Comparison of ENCODE assay signal across 19 mouse cellular contexts in genomic region chr5:34283355-34283754, GRCm38 (mm10). TPM values are rescaled to one million over a fixed set of nuclear protein-coding genes. Genes with fewer than 3 reads are reported as not detected.
"Had no signal": no experiment of that assay in that cellular context is flagged by ENCODE, and none has a peak within 500 bp of the region (broad histone marks: within the 10 kb centered on the region; RNA-seq: fewer than 3 reads in every experiment).

No protein-coding gene starts in this region.

- H3K9me3 ChIP-seq: limb, embryonic 10.5 days; limb, embryonic 13.5 days; liver, embryonic 13.5 days had no signal

- DNase-seq: layer of hippocampus, adult 9-11 months; liver; liver, embryonic 13.5 days; midbrain, embryonic 14.5 days; thymus, adult 18-20 months; thymus, postnatal 36 days had no signal

- H3K4me3 ChIP-seq: layer of hippocampus, adult 2 months; limb, embryonic 10.5 days; limb, embryonic 13.5 days; liver, embryonic 13.5 days had no signal

- H3K36me3 ChIP-seq: limb, embryonic 10.5 days; limb, embryonic 13.5 days; liver, embryonic 13.5 days had no signal

RNA-seq across cellular contexts. Expression of gene Zfyve28, which starts 4.9 kb away (rescaled TPM):
- total RNA-seq: megakaryocyte-erythroid progenitor cell, adult 5-6 weeks had no signal

RNA-seq across cellular contexts. Expression of gene Cfap99, which starts 5.0 kb away (rescaled TPM):
- total RNA-seq: megakaryocyte-erythroid progenitor cell, adult 5-6 weeks had no signal
- polyA plus RNA-seq: kidney, embryonic 14.5 days; kidney, postnatal 0 days; large intestine, adult 2 months; limb, embryonic 10.5 days; limb, embryonic 13.5 days; liver, embryonic 13.5 days; liver, embryonic 16.5 days; lung, embryonic 14.5 days; macrophage; midbrain, embryonic 14.5 days; neural tube, embryonic 11.5 days; small intestine, adult 2 months; stomach, embryonic 16.5 days had no signal
